Mouse (Mus musculus) heart, adult 2 months (tissue): Measurements from ENCODE around the gene Eomes. TPM values are rescaled to one million over a fixed set of nuclear protein-coding genes. Genes with fewer than 3 reads are reported as not detected.
A peak's percentile ranks its signal among the peaks of the same experiment; 100 is the strongest.

ENCODE experiments used
- DNase-seq, 2 experiments: peaks; one replicate each; pipeline ENCODE4 v3.0.0; 2021
- H3K27ac ChIP-seq: fragments of 200-600 bp; 2 replicates; pipeline ENCODE4 v1.8.1; 2022
- H3K27me3 ChIP-seq: fragments of 200-500 bp; 2 replicates; pipeline ENCODE4 v1.6.1; 2012; ENCODE audit warnings: mild to moderate bottlenecking, low read length, inconsistent platforms, mixed read lengths; ENCODE audit not compliant: control insufficient read depth, insufficient read depth
- H3K36me3 ChIP-seq: fragments of 200-500 bp; 2 replicates; pipeline ENCODE4 v1.6.1; 2012; ENCODE audit warnings: low read length, inconsistent platforms; ENCODE audit not compliant: control insufficient read depth, insufficient read depth
- H3K4me1 ChIP-seq: fragments of 200-500 bp; 2 replicates; pipeline ENCODE4 v1.6.1; 2011; ENCODE audit warnings: low read length; ENCODE audit not compliant: control insufficient read depth, insufficient read depth
- H3K4me3 ChIP-seq: fragments of 200-600 bp; 2 replicates; pipeline ENCODE4 v1.8.1; 2022
- H3K79me2 ChIP-seq: fragments of 200-500 bp; replicated peaks from 2 replicates; pipeline ENCODE4 v1.6.1; 2012; ENCODE audit warnings: mild to moderate bottlenecking, inconsistent platforms, low read length, moderate library complexity, mixed read lengths; ENCODE audit not compliant: control insufficient read depth, insufficient read depth
- H3K9ac ChIP-seq: fragments of 200-500 bp; 2 replicates; pipeline ENCODE4 v1.6.1; 2012; ENCODE audit warnings: low read depth, mild to moderate bottlenecking, control low read depth, inconsistent platforms, low read length, mixed read lengths
- CTCF ChIP-seq: fragments of 200-600 bp; IDR thresholded peaks from 2 replicates; pipeline ENCODE4 v1.8.1; 2022; ENCODE audit warnings: antibody characterized with exemption, mild to moderate bottlenecking, moderate library complexity
- EP300 ChIP-seq: fragments of 200-500 bp; IDR thresholded peaks from 2 replicates; pipeline ENCODE4 v1.6.1; 2011; ENCODE audit warnings: low read depth, low read length, control low read depth; ENCODE audit not compliant: insufficient read depth
- POLR2A ChIP-seq: fragments of 200-500 bp; IDR thresholded peaks from 2 replicates; pipeline ENCODE4 v1.6.1; 2011; ENCODE audit warnings: mild to moderate bottlenecking, low read depth, low read length, control low read depth; ENCODE audit not compliant: insufficient read depth
- WGBS: fragments of 180-500 bp; shearing (Covaris S2); methylation state at CpG from one replicate; pipeline ENCODE4 v1.1.7; 2018; 5-methylcytosine and 5-hydroxymethylcytosine counted together
- intact Hi-C: fragments of 180-260 bp; cut with DNase I; formaldehyde crosslinking; loops from one replicate; pipeline ENCODE4 v1.15.1; 2025
- long read RNA-seq: library from polyadenylated mRNA; stranded (forward); transcript quantifications from one replicate; pipeline ENCODE4 v2.0.0, GENCODE M21; 2021
- polyA plus RNA-seq: library from polyadenylated mRNA; depleted of rRNA; stranded (reverse); fragments of >200 nt; gene quantifications from 2 replicates; pipeline ENCODE4 v1.2.3, GENCODE M21; 2012; rRNA removed
- total RNA-seq, 2 experiments: library from RNA; stranded (reverse); gene quantifications; 2 replicates each; pipeline ENCODE4 v1.2.3; 2021

Gene Eomes
- total RNA-seq = under 1 TPM; 0.07 to 0.13 TPM
- polyA plus RNA-seq = 0.23 TPM in 1 of 2 replicates, not detected in the other
- long read RNA-seq = 0 reads

DNA sequence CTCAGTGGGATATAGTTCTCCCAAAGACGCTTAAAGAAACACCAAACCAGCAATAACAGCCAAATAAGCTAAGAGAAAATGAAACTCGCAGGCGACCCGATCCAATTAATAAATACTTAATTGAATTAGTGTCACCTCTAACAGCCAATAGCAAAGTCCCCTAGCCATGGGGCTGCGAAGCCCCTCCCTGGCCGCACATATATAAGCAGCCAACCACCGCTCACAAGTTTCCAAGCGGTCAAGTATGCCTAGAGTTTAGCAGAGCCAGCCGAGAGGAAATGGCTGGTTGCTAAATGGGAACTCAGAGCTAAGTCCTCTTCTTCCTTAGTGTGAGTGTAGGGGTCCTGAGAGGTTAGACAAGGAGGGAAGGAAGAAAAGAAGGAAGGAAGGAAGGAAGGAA lies at the start of gene Eomes:
Eomes (plus strand) TSS at position 252 of the 400 bp plus-strand sequence.
- Histone ChIP-seq H3K27ac (no peak within 1 kb of the TSS), H3K4me3 (peak within 1 kb of the TSS; percentile 48), H3K27me3 (peaks cover 34% of the 10 kb centered on the region), H3K9ac (peak within 1 kb of the TSS; percentile 28), H3K79me2 (no peaks in the 10 kb centered on the region), H3K36me3 (no peaks in the 10 kb centered on the region), H3K4me1 (peaks cover 4% of the 10 kb centered on the region)
- peak in 1 of 2 experiments; percentile 23 for DNase-seq
- TF ChIP-seq POLR2A = no peak
- TF ChIP-seq EP300 = no peak
- TF ChIP-seq CTCF = no peak
- intact Hi-C loops = no loop called here
- 2% methylated on average over 9 of the region's 9 CpGs for WGBS

DNA sequence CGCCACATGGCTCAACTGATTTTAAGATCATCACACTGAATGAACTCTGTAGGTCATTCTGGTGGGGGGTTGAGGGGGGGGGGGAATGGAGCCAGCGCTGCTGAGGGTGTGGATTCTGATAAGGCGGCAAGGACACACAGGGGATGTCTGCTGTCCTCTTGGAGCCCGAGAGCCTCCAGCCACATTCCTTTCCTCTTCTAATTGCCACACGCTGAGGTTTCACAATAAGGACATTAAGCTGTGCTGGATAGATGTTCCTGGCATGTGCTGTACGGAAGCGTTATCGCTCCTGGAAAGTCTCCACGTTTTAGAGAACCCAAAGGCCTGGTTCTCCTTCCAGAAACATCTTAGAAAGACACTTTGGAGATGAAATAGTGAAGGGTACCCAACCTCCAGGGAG lies 33.2 kb upstream of the Eomes start:
- TF ChIP-seq CTCF (no peak), EP300 (0 out of 2 replicates have a peak, but pooled peaks have one; percentile 32), POLR2A (no peak)
- peak in 1 of 2 experiments; percentile 39 for DNase-seq
- 19% methylated on average over 9 of the region's 9 CpGs for WGBS
- no peak overlapping the region for H3K9ac ChIP-seq
- H3K79me2 ChIP-seq = no peaks in the 10 kb centered on the region
- peaks cover 5% of the 10 kb centered on the region; the same call in 1 of the 2 replicates for H3K27me3 ChIP-seq
- intact Hi-C loops = no loop called here
- no peaks in the 10 kb centered on the region for H3K4me1 ChIP-seq
- H3K36me3 ChIP-seq = no peaks in the 10 kb centered on the region
- no peak overlapping the region for H3K4me3 ChIP-seq
- H3K27ac ChIP-seq = no peak overlapping the region

DNA sequence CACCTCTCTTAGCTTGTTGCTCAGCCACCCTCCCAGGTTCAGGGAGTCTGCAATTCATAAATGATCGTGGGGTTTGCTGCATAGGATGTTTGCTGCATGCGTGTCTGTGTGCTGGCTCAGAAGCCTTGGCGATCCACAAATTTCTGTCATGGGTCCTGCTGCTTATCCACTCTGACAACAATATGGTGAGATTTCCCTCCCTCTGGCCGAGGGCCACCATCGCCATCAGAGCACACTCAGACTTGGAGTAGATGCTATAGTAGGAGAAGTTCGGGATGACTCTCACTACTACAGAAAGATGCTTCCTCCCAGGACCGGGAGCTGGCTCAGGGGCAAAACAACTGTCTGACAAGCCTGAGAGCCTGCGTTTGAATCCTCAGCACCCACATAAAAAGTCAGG lies 28.7 kb upstream of the Eomes start:
- TF ChIP-seq EP300 (no peak), POLR2A (no peak), CTCF (no peak)
- WGBS = 74% methylated on average over 8 of the region's 8 CpGs
- intact Hi-C loops = no loop called here
- H3K27me3 ChIP-seq = no peaks in the 10 kb centered on the region
- peaks cover 2% of the 10 kb centered on the region; the same call in 1 of the 2 replicates for H3K4me1 ChIP-seq
- DNase-seq = no peak
- no peaks in the 10 kb centered on the region for H3K79me2 ChIP-seq
- H3K27ac ChIP-seq = no peak overlapping the region
- H3K9ac ChIP-seq = no peak overlapping the region
- H3K4me3 ChIP-seq = no peak overlapping the region
- H3K36me3 ChIP-seq = no peaks in the 10 kb centered on the region

DNA sequence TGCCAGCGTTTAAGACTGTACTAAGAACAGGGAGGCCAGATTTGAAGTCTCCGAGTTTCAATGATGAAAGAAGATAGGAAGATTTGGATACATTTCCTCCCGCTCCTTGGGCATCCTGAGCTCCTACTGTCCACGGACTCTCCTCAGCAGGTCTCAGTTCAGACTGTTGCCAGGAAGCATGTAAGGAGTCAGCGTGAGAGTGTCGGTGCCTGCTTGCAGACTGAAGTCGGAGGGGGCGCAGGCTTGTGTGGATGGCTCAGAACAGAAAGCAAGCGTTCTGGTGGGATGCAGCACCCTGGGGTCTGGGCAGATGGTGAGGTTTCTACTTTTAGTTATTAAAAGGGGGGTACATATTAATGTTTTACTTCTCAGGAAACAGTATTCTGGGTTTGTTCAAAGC lies 24.6 kb upstream of the Eomes start:
- Histone ChIP-seq H3K9ac (no peak overlapping the region), H3K27ac (no peak overlapping the region), H3K36me3 (no peaks in the 10 kb centered on the region), H3K4me1 (peaks cover 2% of the 10 kb centered on the region; the same call in 1 of the 2 replicates), H3K4me3 (no peak overlapping the region), H3K27me3 (peaks cover 2% of the 10 kb centered on the region; the same call in 1 of the 2 replicates), H3K79me2 (no peaks in the 10 kb centered on the region)
- no peak for DNase-seq
- 27% methylated on average over 9 of the region's 9 CpGs for WGBS
- intact Hi-C loops = no loop called here
- TF ChIP-seq CTCF (no peak), POLR2A (no peak), EP300 (no peak)

DNA sequence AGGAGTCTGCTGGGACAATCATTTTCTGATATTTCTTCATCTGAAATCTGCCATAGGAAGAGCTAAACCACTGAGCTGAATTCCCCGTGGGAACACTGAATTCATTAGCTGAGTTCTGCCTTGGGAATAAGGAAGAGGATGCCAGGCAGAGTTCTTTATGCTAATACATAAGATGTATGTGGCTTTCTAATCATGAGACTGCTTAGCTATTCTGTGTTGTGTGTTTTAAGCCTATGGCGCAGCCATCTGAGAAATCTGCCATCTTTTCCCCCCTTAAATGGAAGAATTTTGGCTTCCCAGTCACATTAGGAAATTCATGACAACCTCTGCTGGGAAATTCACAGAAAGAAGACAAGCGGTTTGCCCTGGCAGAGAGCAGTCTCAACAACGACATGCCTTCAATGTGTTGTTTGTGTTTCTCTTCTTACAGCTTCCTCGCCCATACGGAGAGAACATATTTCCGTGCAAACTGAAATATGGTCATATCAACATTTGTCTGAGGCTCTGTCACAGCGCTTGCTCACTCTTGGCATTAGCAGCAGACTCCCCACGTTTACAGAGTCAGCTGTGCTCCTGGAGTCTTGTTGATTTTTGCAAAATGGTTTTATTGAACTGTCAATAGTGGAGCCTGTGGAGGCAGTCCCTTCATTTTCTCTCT lies 22.7 kb upstream of the Eomes start:
- intact Hi-C loops = no loop called here
- 71% methylated on average over 9 of the region's 9 CpGs for WGBS
- H3K27me3 ChIP-seq = peaks cover 2% of the 10 kb centered on the region; the same call in 1 of the 2 replicates
- no peaks in the 10 kb centered on the region for H3K79me2 ChIP-seq
- no peak overlapping the region for H3K27ac ChIP-seq
- H3K4me1 ChIP-seq = peaks cover 2% of the 10 kb centered on the region; the same call in 1 of the 2 replicates
- H3K4me3 ChIP-seq = no peak overlapping the region
- no peak overlapping the region for H3K9ac ChIP-seq
- no peaks in the 10 kb centered on the region for H3K36me3 ChIP-seq
- TF ChIP-seq POLR2A (no peak), EP300 (no peak), CTCF (no peak)
- DNase-seq = no peak

DNA sequence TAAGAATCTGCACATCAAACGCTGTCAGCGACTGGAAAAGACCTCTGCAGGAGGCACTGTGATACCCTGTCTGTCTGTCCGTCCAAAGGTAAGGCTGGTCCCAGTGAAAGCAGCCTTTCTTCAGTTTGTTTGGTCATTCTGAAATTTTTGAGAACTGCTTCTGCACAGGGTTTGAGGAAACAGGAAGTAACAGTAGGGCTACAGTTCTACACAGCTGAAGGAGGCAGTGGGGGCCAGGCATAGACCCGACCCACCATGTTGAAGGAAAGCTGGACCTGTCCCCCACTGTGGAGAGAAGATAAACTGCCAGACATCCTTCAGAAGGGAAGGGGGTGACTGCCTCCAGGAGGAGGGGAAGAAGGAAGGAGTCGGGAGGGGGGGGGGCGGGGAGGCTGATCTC lies 21.6 kb upstream of the Eomes start:
- TF ChIP-seq EP300 (no peak), POLR2A (no peak), CTCF (no peak)
- intact Hi-C loops = no loop called here
- 39% methylated on average over 6 of the region's 6 CpGs for WGBS

More for the DNA sequence above, 21.6 kb upstream of the Eomes start:
- DNase-seq = no peak
- Histone ChIP-seq H3K4me3 (no peak overlapping the region), H3K27ac (no peak overlapping the region), H3K27me3 (peaks cover 2% of the 10 kb centered on the region; the same call in 1 of the 2 replicates), H3K36me3 (no peaks in the 10 kb centered on the region), H3K79me2 (no peaks in the 10 kb centered on the region), H3K4me1 (peaks cover 2% of the 10 kb centered on the region; the same call in 1 of the 2 replicates), H3K9ac (no peak overlapping the region)
